Mouse (Mus musculus) layer of hippocampus, adult 11-12 months (tissue): Measurements from ENCODE around the gene Stat5a.

Experiments
- DNase-seq: peaks from one replicate; pipeline ENCODE4 v3.0.0; 2022; ENCODE audit warnings: low spot score

Gene Stat5a

DNA sequence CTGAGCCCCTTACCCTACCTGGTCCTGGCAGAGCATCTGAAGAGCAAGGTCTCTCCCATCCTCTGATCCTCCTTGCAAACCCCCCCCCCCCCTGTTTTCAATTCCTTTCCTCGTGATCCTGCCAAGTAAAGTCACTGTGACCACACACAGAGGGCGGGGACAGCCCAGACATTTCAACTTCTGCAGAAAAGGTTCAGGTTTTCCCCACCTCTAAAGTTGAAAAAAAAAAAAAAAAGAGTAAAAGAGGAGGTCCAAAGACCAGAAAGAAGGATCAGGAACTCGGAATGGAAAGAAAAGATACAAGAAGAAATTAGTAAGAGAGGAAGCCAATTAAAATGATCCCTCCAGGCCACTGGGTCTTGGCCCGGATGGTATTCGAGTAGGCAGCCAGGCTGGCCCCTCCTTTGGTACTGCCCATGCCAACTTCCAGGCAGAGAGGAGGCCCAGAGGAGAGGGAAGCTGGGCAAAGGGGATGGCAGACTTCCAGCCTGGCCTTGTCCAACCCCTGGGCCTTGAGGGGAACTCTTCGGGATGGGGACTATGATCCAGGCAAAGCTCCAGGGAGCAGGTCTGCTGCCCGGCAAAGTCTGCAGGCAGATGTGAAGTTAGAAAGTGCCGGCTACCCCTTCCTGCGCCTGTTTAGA, at the start of gene Stat5a:
TSS of gene Stat5a (plus strand) at position 417 of the 644 bp plus-strand sequence.
- peak; percentile 57 for DNase-seq

DNA sequence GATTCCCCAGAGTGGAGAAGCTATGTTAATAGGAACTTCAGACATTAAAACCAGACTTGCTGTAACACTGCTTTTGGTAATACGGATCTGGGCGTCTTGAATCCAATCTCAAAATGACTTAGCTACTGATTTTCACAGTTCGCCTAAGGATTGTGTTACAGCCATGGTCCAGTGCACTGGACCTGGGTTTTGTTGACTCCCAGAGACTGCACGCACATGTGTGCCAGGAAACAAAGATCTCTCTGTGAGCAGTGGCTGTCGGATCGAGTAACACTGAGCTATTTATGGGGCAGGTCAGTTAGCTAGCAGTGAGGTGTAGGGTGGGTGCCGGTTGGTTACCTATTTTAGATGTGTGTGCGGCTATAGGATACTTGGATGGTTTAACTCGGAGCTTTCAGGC, 48.6 kb upstream of the Stat5a start:
- DNase-seq = no peak

DNA sequence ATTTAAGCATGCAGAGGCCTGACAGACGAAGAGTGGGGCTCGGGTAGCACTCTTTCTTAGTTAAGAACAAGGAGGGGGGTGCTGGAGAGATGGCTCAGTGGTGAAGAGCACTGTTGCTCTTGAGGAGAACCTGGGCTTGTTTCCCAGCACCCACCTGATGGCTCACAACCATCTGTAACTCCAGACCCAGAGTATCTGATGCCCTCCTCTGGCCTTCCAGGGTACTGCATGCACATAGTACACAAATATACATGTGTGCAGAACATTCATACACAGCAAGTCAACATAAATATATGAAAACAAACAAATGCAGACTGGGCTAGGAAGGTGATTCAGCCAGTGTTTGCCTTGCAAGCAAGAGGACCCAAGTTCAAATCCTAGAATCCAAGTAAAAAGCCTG, 48.0 kb upstream of the Stat5a start:
- no peak for DNase-seq

DNA sequence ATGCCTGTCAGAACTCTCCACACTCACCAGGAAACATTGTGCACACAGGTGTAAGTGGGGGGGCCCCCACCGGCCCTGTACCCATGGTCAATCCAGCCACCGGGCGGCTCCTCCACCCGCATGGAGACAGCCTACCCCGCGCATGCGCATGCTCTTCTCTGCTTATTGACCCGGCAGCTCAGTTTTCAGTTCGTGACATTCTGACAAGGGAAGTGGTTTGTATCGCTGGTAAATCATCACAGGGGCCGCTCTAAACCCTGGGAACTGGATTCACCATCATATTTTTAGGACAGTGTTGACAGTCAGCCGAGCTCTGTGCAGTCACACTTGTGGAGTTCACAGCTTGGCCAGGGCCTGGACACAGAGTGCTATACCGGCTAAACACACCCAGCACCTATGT, 44.7 kb upstream of the Stat5a start:
- no peak for DNase-seq

DNA sequence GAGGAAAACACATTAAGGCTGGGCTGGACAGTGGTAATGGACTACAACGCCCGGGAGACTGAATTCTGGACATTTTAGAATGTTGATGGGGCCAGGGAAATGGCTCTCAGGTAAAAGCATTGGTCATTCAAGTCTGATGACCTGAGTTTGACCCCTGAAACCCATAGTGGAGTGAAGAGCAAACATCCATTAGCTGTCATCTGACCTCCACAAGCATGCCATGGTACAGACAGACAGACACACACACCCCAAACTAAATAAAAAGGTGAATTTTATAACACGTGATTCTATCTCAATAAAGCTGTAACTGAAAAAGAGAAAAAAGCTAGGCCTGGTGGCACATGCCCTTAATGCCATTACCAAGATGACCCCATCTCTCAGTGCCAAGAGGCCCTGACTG, 42.8 kb upstream of the Stat5a start:
- DNase-seq = no peak

DNA sequence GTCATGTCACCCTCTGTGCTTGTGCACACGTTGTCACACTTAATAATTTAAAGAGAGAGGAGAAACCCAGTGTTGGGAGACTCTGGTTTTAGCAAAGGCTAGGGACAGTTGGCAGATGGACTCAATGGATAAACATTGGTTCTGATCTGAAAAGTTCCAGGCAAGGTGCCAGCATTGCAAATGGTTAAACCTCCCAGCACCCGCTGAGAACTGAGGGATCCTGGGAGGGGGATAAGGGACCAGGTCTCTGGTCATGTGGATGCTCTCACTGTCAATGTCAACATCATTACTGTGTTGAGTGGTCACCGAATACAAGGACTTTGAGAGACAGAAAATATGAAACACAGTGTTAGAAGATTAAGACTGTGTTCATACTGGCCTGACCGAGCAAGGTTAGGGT, 42.4 kb upstream of the Stat5a start:
- DNase-seq = no peak

DNA sequence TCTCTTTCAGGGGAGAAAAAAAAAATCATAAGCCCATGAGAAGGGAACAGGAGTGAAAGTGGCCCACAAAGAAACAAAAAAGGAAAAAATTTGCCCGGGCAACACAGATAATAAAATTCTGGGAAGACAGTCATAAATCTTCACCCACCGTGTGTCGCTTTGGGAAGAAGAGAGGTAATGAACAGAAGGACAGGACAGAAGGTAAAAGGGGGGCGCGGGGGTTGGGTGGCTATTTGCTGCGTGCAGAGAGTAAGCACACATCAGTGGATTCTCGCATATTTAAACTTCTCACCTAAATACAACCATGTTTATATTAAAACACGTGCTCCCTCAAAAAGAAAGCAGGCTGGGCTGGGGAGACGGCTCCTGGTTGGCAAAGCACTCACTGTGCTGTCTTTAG, 41.8 kb upstream of the Stat5a start:
- no peak for DNase-seq

DNA sequence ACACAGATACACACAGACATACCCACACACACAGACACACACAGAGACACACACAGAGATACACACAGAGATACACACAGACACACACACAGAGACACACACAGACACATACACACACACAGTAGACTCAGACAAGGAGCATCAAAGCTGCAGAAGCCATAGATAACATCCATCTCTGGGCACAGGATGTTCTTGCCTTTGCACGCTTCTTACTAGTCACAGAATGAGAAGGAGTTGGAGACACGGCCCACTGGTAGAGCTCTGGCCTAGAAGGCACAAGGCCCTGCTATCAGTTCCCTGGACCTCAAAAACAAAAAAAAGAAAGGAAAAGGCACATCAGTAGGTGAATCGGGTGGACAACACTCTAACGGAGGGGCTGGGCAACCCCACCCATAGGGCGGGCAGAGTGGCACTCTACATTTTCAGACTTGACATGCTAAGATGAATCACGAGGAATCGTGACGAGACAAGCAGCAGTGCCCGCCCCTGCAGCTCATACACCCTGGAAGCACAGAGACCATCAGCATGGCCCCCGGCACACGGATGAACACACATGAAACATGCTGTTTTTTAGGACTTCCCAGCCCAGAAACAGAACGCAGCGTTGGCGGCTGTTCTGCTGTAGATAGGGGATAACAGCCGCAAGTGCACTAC, 40.7 kb upstream of the Stat5a start:
- no peak for DNase-seq

DNA sequence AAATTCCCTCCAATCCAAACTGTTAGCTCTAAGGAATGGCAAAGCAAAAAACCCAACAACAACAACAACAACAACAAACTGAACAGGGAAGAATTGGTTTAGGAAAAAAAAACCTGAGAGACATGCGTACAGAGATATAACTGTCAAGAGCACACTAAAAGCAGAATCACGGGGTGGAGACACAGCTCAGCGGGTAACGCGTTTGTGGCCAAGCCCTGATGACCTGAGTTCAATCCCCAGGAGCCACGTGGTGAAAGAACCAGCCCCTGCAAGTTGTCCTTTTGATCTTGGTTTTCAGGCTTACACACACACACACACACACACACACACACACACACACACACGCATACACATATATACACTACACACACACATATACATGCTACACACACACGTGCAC, 40.1 kb upstream of the Stat5a start:
- no peak for DNase-seq

DNA sequence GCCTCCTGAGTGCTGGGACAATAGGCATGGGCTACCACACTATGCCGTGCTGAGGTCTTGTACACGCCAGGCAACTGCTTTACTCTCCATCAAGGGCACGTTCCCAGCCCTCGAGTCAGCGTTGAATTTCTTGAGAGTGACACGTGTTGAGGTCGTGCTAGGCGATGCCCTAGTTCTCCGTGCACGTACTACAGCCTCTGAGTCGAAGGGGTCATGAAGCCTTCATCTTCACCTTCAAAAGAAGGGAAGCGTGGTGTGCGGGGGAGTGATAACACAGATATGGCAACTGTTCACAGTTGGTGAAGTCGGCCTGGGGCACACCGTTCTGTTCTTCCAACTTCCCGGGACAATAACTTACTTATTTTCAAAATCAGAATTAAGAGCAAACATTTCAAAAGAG, 39.5 kb upstream of the Stat5a start:
- no peak for DNase-seq

DNA sequence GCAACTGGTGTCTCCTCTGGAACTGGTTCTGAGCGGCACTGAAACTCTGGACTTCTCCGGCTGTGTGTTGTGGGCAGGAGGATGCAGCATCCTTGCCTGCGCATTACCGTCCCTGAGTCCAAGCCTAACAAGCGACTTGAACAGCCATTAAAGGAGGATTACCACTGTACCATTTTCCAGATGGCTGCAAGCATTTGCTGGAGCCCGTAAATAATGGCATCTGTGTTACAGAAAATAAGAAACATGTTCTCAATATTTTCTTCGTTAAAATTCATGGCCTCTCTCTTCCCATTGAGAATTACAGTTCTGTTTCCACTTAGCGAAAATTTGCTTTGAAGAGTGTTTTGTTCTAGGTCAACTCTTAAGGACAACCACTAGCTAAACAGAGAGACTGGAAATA, 39.1 kb upstream of the Stat5a start:
- no peak for DNase-seq

DNA sequence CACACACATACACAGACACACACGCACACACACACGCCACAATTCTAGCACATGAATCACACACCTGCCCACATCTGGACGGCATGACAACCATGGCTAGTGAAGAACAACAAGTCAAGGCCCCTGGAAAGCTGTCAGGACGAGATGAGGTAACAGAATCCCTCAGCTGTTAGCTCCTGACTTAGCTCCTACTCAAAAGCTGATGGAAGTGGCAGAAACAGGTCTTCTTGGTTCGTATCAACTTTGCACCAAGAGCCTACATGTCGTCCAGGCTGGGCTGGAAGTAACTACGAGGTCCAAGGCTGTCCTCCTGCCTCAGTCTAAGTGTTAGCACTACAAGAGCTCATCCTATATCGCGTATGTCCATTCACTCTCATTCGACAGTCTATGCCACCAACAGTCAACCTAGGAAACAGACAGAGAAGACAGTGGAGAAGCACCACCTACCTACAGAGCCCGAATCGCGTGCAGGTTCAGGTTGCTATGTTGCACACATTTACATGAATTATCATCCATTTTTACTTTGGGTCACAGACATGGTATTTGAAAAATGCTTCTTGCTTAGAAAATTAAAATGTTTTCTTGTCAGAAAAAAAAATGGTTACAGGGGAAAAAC, 37.4 kb upstream of the Stat5a start:
- no peak for DNase-seq

DNA sequence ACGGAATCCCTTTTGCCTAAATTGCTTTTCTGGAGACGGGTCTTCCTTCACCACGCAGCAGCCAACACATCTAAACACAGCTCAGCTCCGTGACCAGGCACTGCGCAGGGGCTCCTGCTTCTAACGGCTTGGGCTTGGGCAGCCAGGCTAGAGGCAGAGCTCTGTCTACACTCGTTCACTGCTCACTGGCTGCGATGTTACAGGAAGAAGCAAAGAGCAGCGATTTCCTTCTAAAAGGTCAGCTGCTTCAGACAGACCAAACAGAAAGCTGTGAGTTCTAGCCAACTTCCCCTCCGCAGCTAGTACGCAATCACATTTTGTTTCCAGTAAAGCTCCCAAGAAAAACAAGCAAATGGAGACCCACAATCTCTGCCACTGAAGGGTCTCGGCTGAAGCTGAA, 36.8 kb upstream of the Stat5a start:
- DNase-seq = no peak

DNA sequence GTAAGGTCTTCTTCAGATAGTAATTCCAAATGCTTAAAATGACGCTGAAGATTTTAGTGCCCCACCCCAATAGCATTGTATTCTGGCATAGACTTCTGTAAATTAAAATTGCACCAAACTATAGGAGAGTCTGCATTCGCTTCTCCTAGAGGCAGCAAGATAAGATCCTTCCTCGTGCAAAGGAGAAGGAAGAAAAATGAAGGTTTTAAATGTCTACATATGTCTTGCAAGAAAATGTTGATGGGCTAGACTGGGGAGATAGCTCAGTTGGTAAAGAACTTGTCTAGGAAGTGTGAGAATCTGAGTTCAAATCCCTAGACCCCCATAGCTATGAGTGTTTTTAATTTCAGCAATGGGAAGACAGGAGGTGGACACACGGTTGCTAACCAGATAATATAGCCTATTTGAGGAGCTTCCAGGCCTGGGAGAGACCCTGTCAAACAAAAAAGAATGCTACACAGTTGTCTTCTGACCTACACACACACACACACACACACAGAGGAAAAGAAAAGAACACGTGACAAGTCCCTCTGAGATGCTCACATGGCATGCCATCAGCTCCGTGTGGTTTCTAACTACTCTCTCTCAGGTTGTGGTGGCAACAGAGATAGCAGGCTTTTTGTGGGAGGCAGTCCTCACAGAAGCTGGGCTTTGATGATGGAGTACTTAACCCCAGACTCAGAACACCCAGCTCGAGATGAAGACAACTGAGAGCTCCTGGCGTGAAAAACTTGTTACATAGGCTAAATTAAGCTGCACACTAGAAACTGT, 35.4 kb upstream of the Stat5a start:
- no peak for DNase-seq

DNA sequence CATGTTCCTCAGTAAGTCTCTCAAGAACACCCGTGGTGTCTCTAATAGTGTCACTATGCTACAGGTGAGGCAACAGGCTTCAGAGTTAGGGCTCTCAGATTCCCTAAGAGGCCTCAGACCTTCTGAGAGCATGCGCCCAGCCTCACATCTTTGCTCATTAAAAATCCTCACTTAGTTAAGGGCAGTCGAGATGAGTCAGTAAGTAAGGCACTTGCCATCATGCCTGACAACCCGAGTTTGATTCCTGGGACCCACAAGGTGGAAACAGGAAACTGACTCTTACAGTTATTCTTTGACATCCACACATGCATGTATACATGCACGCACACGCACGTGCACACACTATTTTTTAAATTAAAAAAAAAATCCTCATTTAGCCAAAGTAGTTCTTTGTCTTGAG, 34.7 kb upstream of the Stat5a start:
- no peak for DNase-seq

DNA sequence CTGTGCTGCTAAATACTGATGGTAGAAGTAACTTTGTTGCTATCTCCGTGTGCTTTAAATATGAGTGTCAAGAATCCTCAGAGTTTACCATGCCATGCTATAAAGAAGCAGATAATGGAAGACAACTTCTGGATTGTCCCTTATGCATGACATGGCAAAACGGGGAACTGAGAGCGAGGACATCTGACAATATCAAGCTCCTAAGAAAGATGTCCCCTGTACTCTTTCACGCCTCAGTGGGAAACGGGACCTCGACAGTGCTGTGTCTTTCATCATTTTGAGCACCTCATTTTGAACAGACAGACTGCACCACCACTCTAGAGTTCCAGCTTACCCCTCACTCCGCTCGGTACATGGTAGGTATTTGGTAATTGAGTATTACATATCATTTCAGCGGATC, 33.7 kb upstream of the Stat5a start:
- no peak for DNase-seq

DNA sequence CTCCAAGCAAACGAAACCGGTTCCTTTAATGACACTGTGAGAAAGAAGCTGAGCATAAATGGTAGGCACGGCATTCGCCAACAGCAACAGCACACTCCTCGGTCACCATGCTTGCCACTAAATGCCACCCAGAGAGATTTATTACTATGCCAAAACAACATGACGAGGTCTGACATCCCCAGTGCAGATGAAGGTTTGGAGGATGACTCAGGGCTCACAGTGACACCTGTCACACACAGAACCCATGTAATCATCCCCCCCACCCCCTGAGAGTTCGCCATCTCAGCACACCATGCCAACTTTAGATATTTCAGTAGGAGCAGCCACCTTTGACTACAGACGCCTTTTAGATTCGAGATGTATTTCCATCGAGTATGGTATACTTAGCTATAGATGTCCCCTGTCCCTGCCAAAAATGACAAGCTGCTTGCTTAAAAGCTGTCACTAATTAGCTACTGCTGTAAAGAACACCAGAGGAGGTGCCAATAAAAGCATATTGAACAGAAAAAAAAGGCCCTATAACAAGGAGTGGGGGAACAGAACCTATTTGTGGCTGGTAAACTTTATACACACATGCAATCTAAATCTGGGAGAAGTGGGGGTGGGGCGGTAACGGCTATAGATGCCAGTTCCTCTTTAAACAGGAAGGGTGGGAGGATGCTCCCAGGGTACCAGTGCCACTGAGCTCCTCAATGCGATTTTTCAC, 32.8 kb upstream of the Stat5a start:
- DNase-seq = peak; percentile 70

DNA sequence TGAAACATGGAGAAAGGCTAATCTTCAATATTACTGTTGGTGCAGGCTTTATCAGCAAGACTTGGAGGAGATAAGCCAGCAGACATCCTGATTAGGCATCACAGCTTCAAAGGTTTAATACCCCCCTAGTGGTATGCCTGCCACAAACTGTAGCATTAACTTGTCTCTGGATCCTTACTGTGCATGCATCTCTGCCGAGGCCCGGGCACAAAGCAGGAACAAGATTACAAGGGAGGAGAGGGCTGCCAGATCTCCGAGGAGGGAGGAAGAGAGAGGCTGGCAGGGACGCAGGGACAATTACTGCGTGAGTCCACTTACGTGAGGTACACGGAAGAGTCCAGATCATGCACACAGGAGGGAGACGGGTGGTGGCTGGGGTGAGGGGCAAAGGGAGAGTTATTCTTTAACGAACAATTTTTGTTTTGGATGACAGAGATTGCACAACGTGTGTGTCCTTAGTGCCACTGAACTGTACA, 30.4 kb upstream of the Stat5a start:
- DNase-seq = no peak

DNA sequence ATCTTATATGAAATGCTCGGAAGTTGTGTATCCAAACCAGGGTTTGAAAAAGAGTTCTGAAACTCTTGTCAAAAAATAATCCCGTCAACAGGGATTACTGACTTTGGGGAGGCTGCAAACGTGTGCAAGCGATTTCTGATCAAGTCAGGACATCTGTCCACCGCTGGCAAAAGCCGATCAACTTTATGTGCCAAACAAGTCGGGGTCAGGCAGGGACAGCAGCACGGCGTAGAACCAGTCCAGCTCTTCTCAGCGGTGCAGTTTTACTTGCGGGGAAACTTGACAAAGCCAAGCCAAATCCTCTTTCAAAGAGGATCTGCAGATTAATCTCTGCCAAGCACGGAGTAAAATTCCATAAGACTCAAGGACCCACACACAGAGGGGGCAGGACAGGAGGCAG, 29.5 kb upstream of the Stat5a start:
- no peak for DNase-seq

DNA sequence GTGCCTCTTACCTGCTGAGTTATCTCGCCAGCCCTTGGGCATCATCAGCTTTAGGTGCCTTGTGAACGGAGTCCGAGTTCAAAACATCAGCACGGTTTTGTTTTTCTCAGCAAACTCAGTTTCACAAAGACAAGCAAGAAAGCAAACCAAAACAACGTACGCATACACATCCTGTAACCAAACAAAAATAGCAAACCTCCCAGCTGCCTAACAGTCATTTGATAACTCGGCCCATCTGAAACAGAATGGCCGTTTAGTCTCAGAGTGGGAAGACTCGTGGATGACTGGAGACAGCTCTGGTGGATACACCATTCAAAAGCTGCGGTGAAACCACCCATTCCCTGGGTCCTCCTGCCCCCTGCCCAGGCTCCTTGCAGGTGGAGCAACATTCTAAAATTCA, 27.8 kb upstream of the Stat5a start:
- no peak for DNase-seq

DNA sequence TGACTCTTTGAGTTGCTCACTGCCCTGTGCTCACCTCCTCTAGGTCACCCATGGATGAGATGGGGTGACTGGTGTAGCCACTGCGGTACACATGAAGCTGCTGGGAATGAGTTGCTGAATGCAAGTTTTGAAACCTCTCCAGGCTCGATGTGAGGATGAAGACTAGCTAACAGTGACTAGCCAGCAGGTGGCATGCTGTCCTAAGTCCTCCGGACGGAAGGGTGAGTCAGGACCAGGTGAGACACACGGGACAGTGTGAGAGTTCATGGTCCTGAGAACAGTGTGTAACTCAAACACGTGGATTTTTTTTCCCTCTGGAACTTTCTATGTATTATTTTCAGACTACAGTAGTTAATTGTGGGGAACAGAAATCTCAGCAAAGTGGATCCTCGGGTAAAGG, 25.7 kb upstream of the Stat5a start:
- DNase-seq = no peak
